Mouse (Mus musculus) forebrain, embryonic 11.5 days (tissue): ENCODE measurements around the gene 1700020D05Rik. TPM values are rescaled to one million over a fixed set of nuclear protein-coding genes. Genes with fewer than 3 reads are reported as not detected.

ENCODE experiments used
- ATAC-seq: fragments of 200-750 bp; cut with Nextera tagmentation; replicated peaks from 2 replicates; pipeline ENCODE4 v1.8.0; 2017; ENCODE audit warnings: moderate TSS enrichment; ENCODE audit not compliant: low FRiP score
- DNase-seq: peaks from one replicate; pipeline ENCODE4 v3.0.0-alpha.2; 2017; ENCODE audit warnings: low spot score
- H3K27ac ChIP-seq: fragments of 300-500 bp; sonication (generic); 2 replicates; pipeline ENCODE4 v1.5.1; 2014; ENCODE audit warnings: low read depth, low read length
- H3K27me3 ChIP-seq: fragments of 300-500 bp; sonication (generic); 2 replicates; pipeline ENCODE4 v1.6.1; 2014; ENCODE audit warnings: mild to moderate bottlenecking, low read length, mixed read lengths; ENCODE audit not compliant: control insufficient read depth, insufficient read depth
- H3K36me3 ChIP-seq: fragments of 300-500 bp; sonication (generic); 2 replicates; pipeline ENCODE4 v1.6.1; 2014; ENCODE audit warnings: mild to moderate bottlenecking, low read length, moderate library complexity, mixed read lengths; ENCODE audit not compliant: control insufficient read depth, insufficient read depth
- H3K4me1 ChIP-seq: fragments of 300-500 bp; sonication (generic); replicated peaks from 2 replicates; pipeline ENCODE4 v1.6.1; 2014; ENCODE audit warnings: low read length, mixed read lengths; ENCODE audit not compliant: control insufficient read depth, insufficient read depth
- H3K4me2 ChIP-seq: fragments of 300-500 bp; sonication (generic); 2 replicates; pipeline ENCODE4 v1.6.1; 2014; ENCODE audit warnings: low read depth, mild to moderate bottlenecking, low read length, moderate library complexity, mixed read lengths; ENCODE audit not compliant: severe bottlenecking
- H3K4me3 ChIP-seq: fragments of 300-500 bp; sonication (generic); 2 replicates; pipeline ENCODE4 v1.5.1; 2014; ENCODE audit warnings: low read depth, low read length
- H3K9ac ChIP-seq: fragments of 300-500 bp; sonication (generic); 2 replicates; pipeline ENCODE4 v1.6.1; 2014; ENCODE audit warnings: low read length
- H3K9me3 ChIP-seq: fragments of 300-500 bp; sonication (generic); 2 replicates; pipeline ENCODE4 v1.6.1; 2016; ENCODE audit warnings: low read length, mixed read lengths; ENCODE audit not compliant: control insufficient read depth
- WGBS: fragments of 180-500 bp; shearing (Covaris S2); extraction: QIAGEN DNeasy Blood & Tissue Kit; methylation state at CpG from one replicate; pipeline ENCODE4 v1.1.7; 2014; 5-methylcytosine and 5-hydroxymethylcytosine counted together
- polyA plus RNA-seq: library from polyadenylated mRNA; unstranded; fragments of >200 nt; fragmentation: Nextera tagmentation; extraction: Ambion mirVana; gene quantifications from 2 replicates; pipeline ENCODE4 v1.2.1, GENCODE M21; 2014

Gene 1700020D05Rik
- polyA plus RNA-seq, result not detected in 2 replicates

- no peaks in the 10 kb centered on the region for H3K27me3 ChIP-seq
- H3K9me3 ChIP-seq, result no peaks in the 10 kb centered on the region; the same call in 1 of the 2 replicates
- no peaks in the 10 kb centered on the region for H3K4me1 ChIP-seq
- H3K9ac ChIP-seq, result no peak within 1 kb of the TSS
- H3K36me3 ChIP-seq, result no peaks in the 10 kb centered on the region
- ATAC-seq (no peak), DNase-seq (no peak)
- 65% methylated on average over 17 of the region's 17 CpGs for WGBS
- no peak within 1 kb of the TSS for H3K4me2 ChIP-seq
- H3K27ac ChIP-seq, result no peak within 1 kb of the TSS
- H3K4me3 ChIP-seq, result no peak within 1 kb of the TSS
These were observed at the start of gene 1700020D05Rik for GRCm38 (mm10) chr19:5503687-5504086. Gene 1700020D05Rik, minus strand, starts transcription at chr19:5503787.

- 81% methylated on average over 4 of the region's 4 CpGs for WGBS
- H3K4me3 ChIP-seq, result no peak overlapping the region
- ATAC-seq, result no peak
- no peak overlapping the region for H3K27ac ChIP-seq
- DNase-seq, result no peak
- H3K36me3 ChIP-seq, result no peaks in the 10 kb centered on the region
- H3K4me1 ChIP-seq, result no peaks in the 10 kb centered on the region
- no peak overlapping the region for H3K4me2 ChIP-seq
- H3K27me3 ChIP-seq, result no peaks in the 10 kb centered on the region
- H3K9me3 ChIP-seq, result no peaks in the 10 kb centered on the region
- H3K9ac ChIP-seq, result no peak overlapping the region
These were observed 44.0 kb upstream of the 1700020D05Rik start for GRCm38 (mm10) chr19:5547471-5548056.

- H3K4me2 ChIP-seq, result no peak overlapping the region
- no peak overlapping the region for H3K9ac ChIP-seq
- DNase-seq, result no peak
- no peaks in the 10 kb centered on the region for H3K9me3 ChIP-seq
- 56% methylated on average over 11 of the region's 11 CpGs for WGBS
- H3K4me3 ChIP-seq, result no peak overlapping the region
- ATAC-seq, result no peak
- no peaks in the 10 kb centered on the region for H3K27me3 ChIP-seq
- no peak overlapping the region for H3K27ac ChIP-seq
- no peaks in the 10 kb centered on the region for H3K36me3 ChIP-seq
- no peaks in the 10 kb centered on the region for H3K4me1 ChIP-seq
These were observed 40.4 kb upstream of the 1700020D05Rik start for GRCm38 (mm10) chr19:5544031-5544430.

- WGBS, result 92% methylated on average over 9 of the region's 9 CpGs
- H3K27ac ChIP-seq, result no peak overlapping the region
These were observed 39.8 kb upstream of the 1700020D05Rik start for GRCm38 (mm10) chr19:5543362-5543761.

GRCm38 (mm10) chr19:5538786-5539185 is 35.2 kb upstream of the 1700020D05Rik start:
- no peak overlapping the region for H3K4me3 ChIP-seq
- no peaks in the 10 kb centered on the region for H3K9me3 ChIP-seq
- DNase-seq (no peak), ATAC-seq (no peak)
- H3K36me3 ChIP-seq, result no peaks in the 10 kb centered on the region
- 68% methylated on average over 8 of the region's 8 CpGs for WGBS
- no peak overlapping the region for H3K4me2 ChIP-seq
- no peak overlapping the region for H3K27ac ChIP-seq
- no peaks in the 10 kb centered on the region for H3K4me1 ChIP-seq
- H3K9ac ChIP-seq, result no peak overlapping the region
- no peaks in the 10 kb centered on the region for H3K27me3 ChIP-seq

More at GRCm38 (mm10) chr19:5543362-5543761, 39.8 kb upstream of the 1700020D05Rik start:
- no peaks in the 10 kb centered on the region for H3K4me1 ChIP-seq
- H3K9me3 ChIP-seq, result no peaks in the 10 kb centered on the region
- no peak overlapping the region for H3K4me3 ChIP-seq
- H3K9ac ChIP-seq, result no peak overlapping the region
- no peak overlapping the region for H3K4me2 ChIP-seq
- no peaks in the 10 kb centered on the region for H3K27me3 ChIP-seq
- ATAC-seq (no peak), DNase-seq (no peak)
- H3K36me3 ChIP-seq, result no peaks in the 10 kb centered on the region

GRCm38 (mm10) chr19:5532520-5532919 is 28.9 kb upstream of the 1700020D05Rik start:
- DNase-seq, result no peak
- no peak for ATAC-seq
- H3K9ac ChIP-seq, result no peak overlapping the region
- no peaks in the 10 kb centered on the region for H3K9me3 ChIP-seq
- 77% methylated on average over 8 of the region's 8 CpGs for WGBS
- no peak overlapping the region for H3K4me2 ChIP-seq
- no peaks in the 10 kb centered on the region for H3K36me3 ChIP-seq
- H3K27ac ChIP-seq, result no peak overlapping the region
- H3K27me3 ChIP-seq, result no peaks in the 10 kb centered on the region
- H3K4me1 ChIP-seq, result peaks cover 4% of the 10 kb centered on the region; the same call in 1 of the 2 replicates
- no peak overlapping the region for H3K4me3 ChIP-seq

- H3K9ac ChIP-seq, result no peak overlapping the region
- no peaks in the 10 kb centered on the region for H3K9me3 ChIP-seq
- no peak for DNase-seq
- whole genome bisulfite sequencing, result 31% methylated on average over 7 of the region's 7 CpGs
- no peaks in the 10 kb centered on the region for H3K27me3 ChIP-seq
- peaks cover 4% of the 10 kb centered on the region; the same call in 1 of the 2 replicates for H3K4me1 ChIP-seq
- H3K36me3 ChIP-seq, result no peaks in the 10 kb centered on the region
- H3K27ac ChIP-seq, result no peak overlapping the region
- H3K4me3 ChIP-seq, result no peak overlapping the region
- no peak for ATAC-seq
- H3K4me2 ChIP-seq, result no peak overlapping the region
These were observed 26.5 kb upstream of the 1700020D05Rik start for GRCm38 (mm10) chr19:5530138-5530524.

GRCm38 (mm10) chr19:5529325-5530137 is 25.9 kb upstream of the 1700020D05Rik start:
- WGBS, result 15% methylated on average over 20 of the region's 20 CpGs
- H3K4me2 ChIP-seq, result peak overlapping the region; percentile 29; the same call in 1 of the 2 replicates
- H3K9ac ChIP-seq, result no peak overlapping the region
- no peaks in the 10 kb centered on the region for H3K36me3 ChIP-seq
- ATAC-seq (peak; percentile 91), DNase-seq (peak; percentile 98)
- H3K27ac ChIP-seq, result no peak overlapping the region
- no peak overlapping the region for H3K4me3 ChIP-seq
- H3K27me3 ChIP-seq, result no peaks in the 10 kb centered on the region
- no peaks in the 10 kb centered on the region for H3K9me3 ChIP-seq
- peaks cover 4% of the 10 kb centered on the region; the same call in 1 of the 2 replicates for H3K4me1 ChIP-seq
